Mouse (Mus musculus) bone marrow, adult 2 months (tissue): Measurements from ENCODE around the gene Jph2.

Experiments
- CTCF ChIP-seq: fragments of 200-500 bp; IDR thresholded peaks from 2 replicates; pipeline ENCODE4 v1.5.1; 2011; ENCODE audit warnings: low read length, control low read depth; ENCODE audit not compliant: control insufficient read depth, insufficient read depth
- POLR2A ChIP-seq: fragments of 200-500 bp; IDR thresholded peaks from 2 replicates; pipeline ENCODE4 v1.6.1; 2011; ENCODE audit warnings: low read depth, mild to moderate bottlenecking, control low read depth, low read length, borderline replicate concordance; ENCODE audit not compliant: control insufficient read depth

- TF ChIP-seq POLR2A, result no peak
- TF ChIP-seq CTCF, result no peak
These were observed 22.6 kb upstream of the Jph2 start for GRCm38 (mm10) chr2:163420366-163420886.
